In the genomic region with DNA sequence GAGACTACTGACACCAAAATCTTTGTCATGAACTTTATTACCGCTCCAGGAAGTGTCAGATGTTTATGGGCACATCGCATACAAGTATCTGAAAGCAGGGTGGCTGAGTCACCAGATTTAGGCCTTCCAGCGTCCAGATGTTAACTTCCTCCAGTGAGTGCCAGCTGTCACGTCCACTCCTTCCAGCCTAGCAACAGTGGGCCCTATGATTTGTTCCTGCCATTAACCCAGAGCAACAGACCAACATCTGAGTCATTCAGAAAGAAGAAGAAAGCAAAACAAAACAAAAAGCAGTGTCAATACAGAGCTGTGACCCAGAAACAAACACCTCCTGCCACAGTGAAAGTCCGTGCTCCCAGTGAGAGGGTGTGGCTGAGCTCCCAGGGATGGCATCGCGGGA, we compare ENCODE assay signal across 18 mouse cellular contexts. TPM values are rescaled to one million over a fixed set of nuclear protein-coding genes. Genes with fewer than 3 reads are reported as not detected.
DNase-seq lines count a peak whose midpoint lies in the region; ATAC-seq and TF ChIP-seq lines count a peak whose summit lies in the region.
"Had no signal": no experiment of that assay in that cellular context is flagged by ENCODE, and none has a peak within 500 bp of the region (broad histone marks: within the 10 kb centered on the region; RNA-seq: fewer than 3 reads in every experiment).

No protein-coding gene starts in this region.

- peak overlapping the region; percentile 45 for H3K27ac ChIP-seq in small intestine, adult 2 months (ENCODE audit: insufficient read depth, low read depth, low read length)
- H3K27ac ChIP-seq: liver, embryonic 14.5 days; midbrain, embryonic 13.5 days had no signal

- WGBS in small intestine, adult 2 months, result 17% methylated on average over 7 of the region's 7 CpGs

- peaks cover 15% of the 10 kb centered on the region; the same call in 1 of the 2 replicates for H3K4me1 ChIP-seq in small intestine, adult 2 months (ENCODE audit: control insufficient read depth, insufficient read depth, insufficient read length, low read length)
- H3K4me1 ChIP-seq: heart, embryonic 12.5 days; midbrain, embryonic 13.5 days had no signal

- ATAC-seq in CD4-positive, CD25-positive, alpha-beta regulatory T cell, adult 4 months, result peak; percentile 73
- ATAC-seq in inflammation-experienced regulatory T-cells, adult 6 months, result peak; percentile 61
- ATAC-seq: forebrain, postnatal 0 days; midbrain, embryonic 13.5 days had no signal

- no peaks in the 10 kb centered on the region for H3K36me3 ChIP-seq in small intestine, adult 2 months (ENCODE audit: control insufficient read depth, insufficient read depth, low read length)
- H3K36me3 ChIP-seq: heart, embryonic 12.5 days; midbrain, embryonic 13.5 days had no signal

- H3K4me3 ChIP-seq in small intestine, adult 2 months (ENCODE audit: low read depth, low read length), result peak overlapping the region; percentile 1; the same call in 1 of the 2 replicates
- H3K4me3 ChIP-seq: heart, embryonic 12.5 days; midbrain, embryonic 13.5 days had no signal

- no peak for TF ChIP-seq CTCF in small intestine, adult 2 months (IDR thresholded peaks at IDR 0.05; ENCODE audit: extremely low read depth, insufficient read length, insufficient replicate concordance, low read depth, low read length)

- no peaks in the 10 kb centered on the region for H3K27me3 ChIP-seq in small intestine, adult 2 months (ENCODE audit: control insufficient read depth, insufficient read depth, low read length)
- H3K27me3 ChIP-seq: heart, embryonic 12.5 days; midbrain, embryonic 13.5 days had no signal

- TF ChIP-seq POLR2A in small intestine, adult 2 months (IDR thresholded peaks at IDR 0.05; ENCODE audit: low read depth, low read length), result no peak

- peak; percentile 19 for DNase-seq in lung, postnatal 36 days
- DNase-seq in lung, postnatal 4 days, result no peak
- DNase-seq in cerebellum, adult 9-10 months, result no peak
- DNase-seq in right cerebral cortex, postnatal 25 days, result no peak
- DNase-seq: adrenal gland, postnatal 14 days; cerebellum, postnatal 10 days; forebrain, postnatal 0 days; heart, postnatal 4 days; layer of hippocampus, postnatal 36 days; left cerebral cortex, postnatal 4 days; right cerebral cortex, postnatal 14 days; thymus, adult 2 months had no signal

RNA-seq across cellular contexts. Expression of a gene that starts 47.6 kb away (rescaled TPM):
- 1 to 10 TPM; 2.5 to 3.4 TPM for polyA plus RNA-seq in CD4-positive, CD25-positive, alpha-beta regulatory T cell, adult 4 months (2017; shearing (Covaris generic))
- polyA plus RNA-seq in inflammation-experienced regulatory T-cells, adult 6 months (2017; shearing (Covaris generic)), result 1 to 10 TPM; 1.9 to 5.7 (median 3.7) TPM
- polyA plus RNA-seq in small intestine, adult 2 months (2012; rRNA removed), result 2.3 and 5.2 TPM in 2 replicates
